Mouse (Mus musculus): ENCODE data around the gene Supv3l1.

DNA sequence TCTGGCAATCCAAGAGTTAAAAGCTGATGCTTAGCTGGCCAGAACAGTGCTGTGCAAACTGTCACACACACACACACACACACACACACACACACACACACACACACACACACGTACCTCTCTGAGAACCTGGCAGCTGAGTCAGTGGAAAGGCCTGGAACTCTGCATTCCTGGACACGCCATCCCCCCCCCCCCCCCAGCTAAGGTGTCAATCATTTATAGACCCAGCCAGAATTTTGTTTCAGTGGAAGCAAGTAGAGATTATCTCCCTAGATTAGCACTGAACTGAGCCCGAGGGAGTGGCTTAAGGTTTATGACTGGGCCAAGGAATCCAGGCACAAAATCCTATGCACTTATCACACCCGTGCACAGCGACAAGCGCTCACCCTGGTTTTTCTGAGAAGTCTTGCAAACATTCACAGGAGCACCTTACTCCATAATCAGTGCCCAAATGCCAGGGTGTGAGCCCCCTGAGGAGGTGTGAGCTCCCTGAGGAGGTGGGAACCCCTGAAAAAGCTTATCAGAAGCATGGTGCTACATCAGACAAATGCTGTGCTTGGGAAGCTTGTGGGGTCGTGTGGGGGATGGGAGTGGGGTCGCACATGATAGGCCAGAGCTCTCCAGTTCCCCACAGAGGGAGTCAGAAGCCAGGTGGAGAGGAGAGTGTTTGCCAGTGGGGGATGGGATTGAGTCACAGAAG lies 36.5 kb downstream of the Supv3l1 start:
- TF ChIP-seq CTCF (IDR thresholded peaks at IDR 0.05; ENCODE audit: low read depth) (no peak), EP300 (optimal IDR thresholded peaks at IDR 0.05) (no peak)
